Mouse (Mus musculus) forebrain, embryonic 10.5 days (tissue): ENCODE results near the gene Crat. TPM values are rescaled to one million over a fixed set of nuclear protein-coding genes. Genes with fewer than 3 reads are reported as not detected.

Experiments used
- DNase-seq: peaks from one replicate; pipeline ENCODE4 v3.0.0-alpha.2; 2017; ENCODE audit warnings: low spot score; ENCODE audit errors: extremely low spot score
- H3K27ac ChIP-seq: fragments of 300-500 bp; sonication (generic); 2 replicates; pipeline ENCODE4 v1.5.1; 2016; ENCODE audit warnings: mild to moderate bottlenecking
- H3K27me3 ChIP-seq: fragments of 300-500 bp; sonication (generic); 2 replicates; pipeline ENCODE4 v1.6.1; 2016; ENCODE audit warnings: mild to moderate bottlenecking; ENCODE audit not compliant: poor library complexity, severe bottlenecking
- H3K36me3 ChIP-seq: fragments of 300-500 bp; sonication (generic); replicated peaks from 2 replicates; pipeline ENCODE4 v1.6.1; 2016; ENCODE audit warnings: mild to moderate bottlenecking, moderate library complexity
- H3K4me1 ChIP-seq: fragments of 300-500 bp; sonication (generic); 2 replicates; pipeline ENCODE4 v1.6.1; 2016
- H3K4me3 ChIP-seq: fragments of 300-500 bp; sonication (generic); 2 replicates; pipeline ENCODE4 v1.5.1; 2016; ENCODE audit warnings: mild to moderate bottlenecking, moderate library complexity
- H3K9me3 ChIP-seq: fragments of 300-500 bp; sonication (generic); 2 replicates; pipeline ENCODE4 v1.6.1; 2016; ENCODE audit warnings: mild to moderate bottlenecking, moderate library complexity
- WGBS: fragments of 180-500 bp; shearing (Covaris S2); methylation state at CpG from one replicate; pipeline ENCODE4 v1.1.7; 2016; 5-methylcytosine and 5-hydroxymethylcytosine counted together
- polyA plus RNA-seq: library from polyadenylated mRNA; unstranded; fragments of >200 nt; fragmentation: Nextera tagmentation; extraction: Ambion mirVana; gene quantifications from 2 replicates; pipeline ENCODE4 v1.2.1, GENCODE M21; 2016

The Crat gene
- 23.2 and 23.6 TPM in 2 replicates for polyA plus RNA-seq

DNA sequence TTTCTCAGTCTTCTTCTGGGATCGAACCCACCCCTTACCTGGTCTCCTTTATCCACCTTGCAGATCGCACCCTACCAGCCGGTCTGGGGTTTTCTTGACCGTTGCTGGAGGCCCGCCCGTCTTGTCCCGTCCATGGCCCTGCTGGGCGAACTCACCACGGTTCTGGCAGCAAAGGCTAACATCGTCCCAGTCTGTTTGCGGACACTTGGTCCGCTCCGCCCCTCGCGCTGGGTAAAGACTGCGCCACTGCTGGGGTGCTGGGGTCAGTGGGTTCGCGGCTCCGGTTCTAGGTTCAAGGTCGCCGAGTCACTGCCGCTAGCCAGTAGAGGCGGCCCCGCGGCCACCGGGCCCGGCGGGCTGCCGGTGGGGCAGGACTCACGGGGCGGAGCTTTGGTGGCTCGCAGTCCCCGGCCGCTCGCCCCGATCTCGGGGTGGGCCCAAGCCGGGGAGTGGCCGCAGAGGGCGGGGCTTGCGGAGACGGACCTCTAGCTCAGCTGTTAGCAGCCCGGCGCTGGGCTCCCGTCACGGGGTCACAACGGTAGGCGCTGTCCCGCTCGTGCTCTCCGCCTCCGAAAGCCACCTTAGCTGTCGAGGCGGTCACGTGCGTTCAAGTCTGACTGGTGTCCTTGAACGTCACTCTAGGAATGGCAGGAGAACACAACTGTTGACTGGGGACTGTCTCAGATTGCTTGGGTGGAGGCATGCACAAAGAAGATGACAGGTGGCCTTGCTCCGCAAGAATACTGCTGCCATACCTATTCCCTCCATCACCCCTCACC, at the start of gene Crat:
Gene Crat, minus strand, starts transcription at position 657 of the 779 bp plus-strand sequence.
- Histone ChIP-seq H3K27me3 (peaks cover 23% of the 10 kb centered on the region), H3K36me3 (peaks cover 18% of the 10 kb centered on the region), H3K27ac (peak within 1 kb of the TSS; percentile 99), H3K4me3 (peak within 1 kb of the TSS; percentile 89), H3K4me1 (peaks cover 55% of the 10 kb centered on the region), H3K9me3 (no peaks in the 10 kb centered on the region)
- DNase-seq: peak; percentile 84
- WGBS: under 1% methylated on average over 58 of the region's 58 CpGs

DNA sequence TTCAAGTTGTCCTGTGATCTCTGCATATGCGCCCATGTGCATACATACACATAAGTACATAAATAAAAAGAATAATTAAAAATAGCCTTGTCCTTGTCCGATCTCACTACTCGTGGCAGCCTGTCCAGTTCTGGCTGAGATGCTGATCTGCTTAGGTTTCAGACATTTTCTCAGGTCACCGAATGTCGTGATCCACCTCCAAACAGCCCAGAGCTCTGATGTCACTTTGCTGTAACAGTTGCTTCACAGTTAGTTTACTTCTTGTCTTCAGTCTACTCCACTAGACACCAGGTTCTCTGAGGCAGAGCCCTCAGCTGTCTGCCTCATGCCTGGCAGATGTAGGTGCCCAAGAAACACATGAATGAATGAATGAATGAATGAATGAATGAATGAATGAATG, 48.8 kb upstream of the Crat start:
- 0 out of 2 replicates have a peak, but pooled peaks cover 5% of the 10 kb centered on the region for H3K36me3 ChIP-seq
- no peaks in the 10 kb centered on the region for H3K9me3 ChIP-seq
- H3K27me3 ChIP-seq: peaks cover 22% of the 10 kb centered on the region
- peak overlapping the region; percentile 70; the same call in 1 of the 2 replicates for H3K27ac ChIP-seq
- H3K4me3 ChIP-seq: peak overlapping the region; percentile 40
- no peak for DNase-seq
- H3K4me1 ChIP-seq: peaks cover 40% of the 10 kb centered on the region
- WGBS: 73% methylated on average over 5 of the region's 5 CpGs

GRCm38 (mm10) chr2:30463904-30464330, 48.3 kb upstream of the Crat start:
- peaks cover 17% of the 10 kb centered on the region for H3K27me3 ChIP-seq
- 4% methylated on average over 9 of the region's 9 CpGs for WGBS
- H3K4me3 ChIP-seq: peak overlapping the region; percentile 40
- DNase-seq: peak; percentile 46
- peaks cover 8% of the 10 kb centered on the region for H3K36me3 ChIP-seq
- no peaks in the 10 kb centered on the region for H3K9me3 ChIP-seq
- peak overlapping the region; percentile 70 for H3K27ac ChIP-seq
- H3K4me1 ChIP-seq: peaks cover 35% of the 10 kb centered on the region

DNA sequence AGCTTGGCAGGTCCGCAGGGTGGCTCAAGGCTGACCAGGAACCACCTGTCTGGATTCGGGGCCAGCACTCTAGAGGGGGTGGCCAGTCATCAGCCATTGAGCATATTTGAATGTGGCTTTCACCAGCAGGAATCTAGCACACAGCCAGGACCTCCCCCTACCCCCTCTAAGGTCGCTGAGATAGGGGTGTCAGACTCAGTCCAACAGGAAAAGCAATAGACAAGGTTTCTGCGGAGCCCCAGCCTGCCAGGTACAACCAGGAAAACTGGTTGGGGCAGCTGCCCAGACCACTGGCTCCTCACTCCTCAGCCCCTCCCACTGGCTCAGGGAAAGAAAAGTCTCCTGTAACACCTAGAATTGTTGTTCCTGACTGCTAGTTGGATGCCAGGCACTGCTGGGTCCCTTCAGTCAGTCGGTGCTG, 47.7 kb upstream of the Crat start:
- H3K4me3 ChIP-seq: peak overlapping the region; percentile 40
- peaks cover 11% of the 10 kb centered on the region for H3K27me3 ChIP-seq
- H3K36me3 ChIP-seq: peaks cover 10% of the 10 kb centered on the region
- no peak for DNase-seq
- 34% methylated on average over 5 of the region's 5 CpGs for WGBS
- peaks cover 29% of the 10 kb centered on the region for H3K4me1 ChIP-seq
- H3K27ac ChIP-seq: peak overlapping the region; percentile 70
- H3K9me3 ChIP-seq: no peaks in the 10 kb centered on the region

- DNase-seq: no peak
- peaks cover 10% of the 10 kb centered on the region for H3K36me3 ChIP-seq
- peaks cover 22% of the 10 kb centered on the region for H3K4me1 ChIP-seq
- H3K27me3 ChIP-seq: no peaks in the 10 kb centered on the region
- 89% methylated on average over 6 of the region's 6 CpGs for WGBS
- H3K4me3 ChIP-seq: no peak overlapping the region
- H3K27ac ChIP-seq: 0 out of 2 replicates have a peak overlapping the region, but pooled peaks have one; percentile 48
- H3K9me3 ChIP-seq: no peaks in the 10 kb centered on the region
These were observed 43.6 kb upstream of the Crat start for GRCm38 (mm10) chr2:30459241-30459640.

DNA sequence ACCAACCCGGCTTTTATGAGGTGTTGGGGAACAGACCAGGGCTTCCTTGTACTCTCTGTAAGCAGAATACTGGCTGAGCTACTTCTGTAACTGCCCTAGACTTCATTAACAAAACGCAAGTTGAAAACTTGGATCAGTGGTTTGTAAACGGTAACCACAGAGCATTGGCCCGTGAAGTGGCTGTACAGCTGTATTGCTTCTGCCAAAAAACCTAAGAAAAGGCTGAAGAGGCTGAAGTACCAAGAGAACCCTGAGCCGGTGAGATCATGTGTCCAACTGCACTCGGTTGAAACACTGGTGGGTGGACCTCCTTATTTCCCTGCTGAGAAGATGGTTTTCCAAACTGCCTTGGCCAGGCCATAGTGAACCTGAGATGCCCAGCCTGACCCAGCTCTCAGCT, 42.7 kb upstream of the Crat start:
- no peak for DNase-seq
- Histone ChIP-seq H3K36me3 (peaks cover 10% of the 10 kb centered on the region), H3K27ac (no peak overlapping the region), H3K4me3 (no peak overlapping the region), H3K27me3 (no peaks in the 10 kb centered on the region), H3K9me3 (no peaks in the 10 kb centered on the region), H3K4me1 (peaks cover 17% of the 10 kb centered on the region)
- 91% methylated on average over 6 of the region's 6 CpGs for WGBS

DNA sequence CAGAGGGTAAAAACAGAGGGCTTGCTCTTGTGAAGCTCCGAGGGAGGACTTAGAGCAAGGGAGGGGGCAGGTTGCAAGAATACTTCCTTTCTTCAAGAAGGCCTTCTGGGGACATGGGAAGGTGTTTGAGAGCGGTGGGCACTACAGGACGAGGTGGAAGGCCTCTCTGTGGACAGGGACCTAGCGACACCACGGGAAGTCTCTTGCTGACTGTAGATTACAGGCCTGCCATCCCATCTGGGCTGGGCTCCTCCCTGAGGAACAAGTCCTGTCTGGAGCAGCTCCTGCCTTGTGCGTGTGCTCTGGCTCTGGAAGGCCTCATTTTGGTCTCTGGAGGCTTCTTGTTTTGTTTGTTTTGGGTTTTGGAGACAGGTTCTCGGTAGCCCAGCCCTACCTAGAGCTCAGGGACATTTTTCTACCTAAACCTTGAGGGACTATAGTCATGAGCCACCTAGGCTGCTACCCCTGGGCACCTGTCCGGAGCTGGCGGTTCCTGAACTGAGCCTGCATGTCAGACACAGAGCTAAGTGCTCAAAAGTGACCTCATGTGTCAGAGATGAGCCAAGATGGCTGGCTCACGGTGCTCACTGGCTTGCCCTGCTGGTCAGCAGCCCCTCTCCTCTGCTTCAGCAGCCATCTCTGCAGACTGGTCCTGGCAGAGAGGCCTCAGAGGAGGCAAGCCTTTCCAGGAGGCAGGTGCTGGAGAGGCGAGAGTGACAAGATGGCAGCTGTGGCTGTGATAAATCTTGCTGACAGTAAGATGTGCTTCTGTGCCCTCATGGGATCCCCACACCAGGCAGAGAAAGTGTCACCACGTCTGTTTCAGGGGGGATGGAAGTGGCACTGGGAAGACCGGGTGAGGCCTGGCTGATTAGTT, 40.7 kb upstream of the Crat start:
- Histone ChIP-seq H3K4me3 (no peak overlapping the region), H3K27me3 (no peaks in the 10 kb centered on the region), H3K27ac (peak overlapping the region; percentile 64), H3K9me3 (no peaks in the 10 kb centered on the region), H3K36me3 (peaks cover 12% of the 10 kb centered on the region), H3K4me1 (peaks cover 14% of the 10 kb centered on the region)
- no peak for DNase-seq
- 82% methylated on average over 13 of the region's 13 CpGs for WGBS

DNA sequence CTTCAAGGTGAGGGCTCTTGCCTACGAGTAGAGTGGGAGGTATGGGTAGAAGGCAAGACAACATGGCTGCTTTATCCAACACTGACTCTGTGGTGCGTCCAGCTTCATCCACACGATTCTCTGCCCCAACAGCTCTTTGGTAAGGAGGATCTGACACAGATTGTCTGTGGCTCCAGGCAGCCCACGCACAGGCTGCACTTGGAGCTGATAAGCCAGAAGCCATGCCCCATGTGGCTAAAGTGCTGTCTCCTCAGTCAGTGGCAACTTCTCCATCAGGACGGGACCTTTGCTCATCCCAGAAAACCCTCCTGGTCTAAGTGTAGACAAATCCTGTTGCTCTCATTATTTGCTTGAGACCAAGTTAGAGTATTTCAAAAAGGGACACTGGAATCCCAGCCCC, 39.0 kb upstream of the Crat start:
- DNase-seq: no peak
- Histone ChIP-seq H3K9me3 (peaks cover 9% of the 10 kb centered on the region), H3K4me1 (peaks cover 14% of the 10 kb centered on the region), H3K27me3 (no peaks in the 10 kb centered on the region), H3K27ac (no peak overlapping the region), H3K4me3 (no peak overlapping the region), H3K36me3 (peaks cover 26% of the 10 kb centered on the region)
- 83% methylated on average over 5 of the region's 5 CpGs for WGBS

- H3K27ac ChIP-seq: peak overlapping the region; percentile 67
- DNase-seq: no peak
- no peak overlapping the region for H3K4me3 ChIP-seq
- H3K4me1 ChIP-seq: peaks cover 14% of the 10 kb centered on the region
- H3K27me3 ChIP-seq: no peaks in the 10 kb centered on the region
- 79% methylated on average over 3 of the region's 3 CpGs for WGBS
- H3K9me3 ChIP-seq: peaks cover 13% of the 10 kb centered on the region
- peaks cover 31% of the 10 kb centered on the region for H3K36me3 ChIP-seq
These were observed 38.0 kb upstream of the Crat start for GRCm38 (mm10) chr2:30453570-30453969.

GRCm38 (mm10) chr2:30451525-30451924, 35.9 kb upstream of the Crat start:
- no peak for DNase-seq
- Histone ChIP-seq H3K36me3 (peaks cover 51% of the 10 kb centered on the region), H3K4me1 (peaks cover 20% of the 10 kb centered on the region), H3K27me3 (no peaks in the 10 kb centered on the region), H3K27ac (no peak overlapping the region), H3K4me3 (no peak overlapping the region), H3K9me3 (peaks cover 13% of the 10 kb centered on the region)
- WGBS: 87% methylated on average over 3 of the region's 3 CpGs

DNA sequence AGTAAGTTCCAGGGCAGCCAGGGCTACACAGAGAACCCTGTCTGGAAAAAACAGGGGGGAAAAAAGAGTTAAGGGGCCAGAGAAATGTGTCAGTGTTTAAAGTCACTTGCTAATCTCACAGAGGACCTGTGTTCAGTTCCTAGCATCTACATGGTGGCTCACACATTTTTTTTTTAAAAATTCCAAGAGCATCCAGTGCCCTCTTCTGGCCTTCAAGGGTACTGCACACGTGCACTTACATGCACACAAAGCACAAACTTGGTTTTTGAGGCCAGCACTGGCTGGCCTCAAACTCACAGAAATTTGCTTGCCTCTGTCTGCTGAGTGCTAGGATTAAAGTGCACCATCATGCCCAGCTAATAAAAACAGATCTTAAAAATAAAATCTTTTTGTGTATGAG, 34.9 kb upstream of the Crat start:
- Histone ChIP-seq H3K4me3 (no peak overlapping the region), H3K27ac (no peak overlapping the region), H3K36me3 (peaks cover 61% of the 10 kb centered on the region), H3K27me3 (no peaks in the 10 kb centered on the region), H3K4me1 (peaks cover 28% of the 10 kb centered on the region), H3K9me3 (peaks cover 13% of the 10 kb centered on the region)
- no peak for DNase-seq
- WGBS: 61% methylated on average over 1 of the region's 1 CpGs

DNA sequence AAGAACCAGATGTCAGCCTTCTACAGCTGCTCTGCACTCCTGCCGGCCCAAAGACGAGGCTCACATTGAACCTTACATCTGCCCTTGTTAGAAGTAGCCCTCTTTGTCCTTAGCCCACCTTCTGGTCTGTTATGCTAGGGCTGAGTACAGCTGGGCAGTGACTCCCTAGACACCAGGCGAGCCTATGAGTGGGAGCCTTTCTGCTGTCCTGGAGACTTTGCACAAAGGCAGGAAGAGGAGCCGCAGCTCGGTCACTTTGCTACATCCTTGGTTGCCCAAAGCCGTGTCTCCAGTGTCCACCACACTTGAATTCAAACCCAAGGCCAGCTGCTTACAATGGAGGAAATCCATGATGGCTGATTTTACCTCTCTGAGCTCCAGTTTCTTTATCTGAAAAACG, 32.8 kb upstream of the Crat start:
- no peak for DNase-seq
- WGBS: 90% methylated on average over 7 of the region's 7 CpGs
- Histone ChIP-seq H3K27ac (no peak overlapping the region), H3K27me3 (no peaks in the 10 kb centered on the region), H3K36me3 (peaks cover 83% of the 10 kb centered on the region), H3K4me1 (peaks cover 46% of the 10 kb centered on the region), H3K4me3 (no peak overlapping the region), H3K9me3 (peaks cover 13% of the 10 kb centered on the region)
